Mouse (Mus musculus): ENCODE measurements around the gene Ruvbl1.

DNA sequence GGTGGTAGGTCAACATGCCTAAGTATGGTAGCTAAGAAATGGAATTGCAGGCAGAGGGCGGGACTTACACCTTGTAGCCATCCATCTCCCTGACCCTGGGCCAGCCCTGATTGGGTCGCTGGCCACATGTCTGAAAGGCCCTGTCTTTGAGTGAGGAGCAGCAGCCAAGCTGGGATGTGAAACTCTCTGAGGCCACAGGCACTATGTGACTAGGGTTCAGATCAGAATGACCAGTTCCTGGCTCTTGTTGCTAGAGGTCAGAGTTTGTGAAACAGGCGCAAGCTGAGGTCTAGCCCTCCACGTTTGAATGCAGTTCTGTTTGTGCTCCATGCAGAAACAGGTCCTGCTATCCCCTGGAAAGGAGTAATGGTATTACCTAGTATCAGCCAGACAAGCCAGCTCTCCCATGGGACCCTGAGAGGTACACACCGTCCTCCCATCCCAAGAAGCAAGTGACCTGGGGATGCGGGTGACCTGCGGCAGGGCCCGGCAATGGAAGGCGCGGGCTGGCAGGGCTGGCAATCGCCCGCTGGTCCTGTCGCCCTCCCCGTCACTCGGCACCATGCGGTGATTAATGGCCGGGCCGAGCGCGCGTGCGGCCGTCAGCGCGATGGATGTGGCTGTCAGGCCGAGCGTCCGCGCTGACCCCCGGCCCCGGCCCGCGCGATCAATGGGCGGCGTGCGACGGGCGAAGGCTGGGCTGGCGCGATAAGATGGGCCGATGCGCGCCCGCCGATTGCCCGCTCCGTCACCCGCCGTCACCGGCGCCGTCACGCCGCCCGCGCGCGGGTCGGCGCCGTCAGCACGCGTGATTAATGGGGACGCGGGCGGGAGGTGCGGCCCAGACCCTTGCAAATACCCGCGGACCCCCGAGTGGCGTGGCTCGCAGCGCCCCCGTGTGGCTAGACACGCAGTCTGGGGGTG, 34.5 kb downstream of the Ruvbl1 start:
- TF ChIP-seq MEF2A (IDR thresholded peaks at IDR 0.05; ENCODE audit: borderline replicate concordance, low read depth, low read length) = no peak
- no peak for TF ChIP-seq POLR2A (IDR thresholded peaks at IDR 0.05; ENCODE audit: low read depth, low read length)
- no peak for TF ChIP-seq EP300 (IDR thresholded peaks at IDR 0.05; ENCODE audit: low read length)
- no peak for TF ChIP-seq UBTF (IDR thresholded peaks at IDR 0.05; ENCODE audit: low read depth, low read length)
